Mouse (Mus musculus): ENCODE results near the gene Caln1.

- TF ChIP-seq CTCF (IDR thresholded peaks at IDR 0.05; ENCODE audit: borderline replicate concordance, extremely low read depth, insufficient read depth, insufficient read length) (no peak), POLR2A (IDR thresholded peaks at IDR 0.05; ENCODE audit: borderline replicate concordance, extremely low read depth, insufficient read depth, insufficient read length, poor library complexity, severe bottlenecking) (no peak)
Observed at GRCm38 (mm10) chr5:130329889-130330288, 39.4 kb upstream of the Caln1 start.
